Mouse (Mus musculus) intestine, embryonic 16.5 days (tissue): ENCODE measurements at regions not wholly inside any gene's neighbourhood (a gene's known extent, or its start where the extent isn't known, plus 50 kb on each side); places are given as distances from the start of the nearest gene placed in this dataset.

Source experiments
- ATAC-seq: fragments of 200-750 bp; cut with Nextera tagmentation; 2 replicates; pipeline ENCODE4 v1.8.0; 2017; ENCODE audit warnings: moderate TSS enrichment, moderate library complexity
- H3K27ac ChIP-seq: fragments of 300-500 bp; sonication (generic); 2 replicates; pipeline ENCODE4 v1.5.1; 2014; ENCODE audit warnings: mild to moderate bottlenecking, low read length
- H3K27me3 ChIP-seq: fragments of 300-500 bp; sonication (generic); replicated peaks from 2 replicates; pipeline ENCODE4 v1.6.1; 2014; ENCODE audit warnings: low read length, control low read depth, mixed read lengths; ENCODE audit not compliant: control insufficient read depth, insufficient read depth
- H3K36me3 ChIP-seq: fragments of 300-500 bp; sonication (generic); 2 replicates; pipeline ENCODE4 v1.6.1; 2014; ENCODE audit warnings: low read length, control low read depth; ENCODE audit not compliant: control insufficient read depth, insufficient read depth
- H3K4me1 ChIP-seq: fragments of 300-500 bp; sonication (generic); 2 replicates; pipeline ENCODE4 v1.6.1; 2014; ENCODE audit warnings: low read length, control low read depth, mixed read lengths; ENCODE audit not compliant: control insufficient read depth, insufficient read depth
- H3K4me2 ChIP-seq: fragments of 300-500 bp; sonication (generic); 2 replicates; pipeline ENCODE4 v1.6.1; 2014; ENCODE audit warnings: low read depth, low read length, control low read depth
- H3K4me3 ChIP-seq: fragments of 300-500 bp; sonication (generic); 2 replicates; pipeline ENCODE4 v1.5.1; 2014; ENCODE audit warnings: mild to moderate bottlenecking, low read length
- H3K9ac ChIP-seq: fragments of 300-500 bp; sonication (generic); 2 replicates; pipeline ENCODE4 v1.6.1; 2014; ENCODE audit warnings: low read depth, low read length
- H3K9me3 ChIP-seq: fragments of 300-500 bp; sonication (generic); 2 replicates; pipeline ENCODE4 v1.6.1; 2016; ENCODE audit warnings: low read length, control low read depth; ENCODE audit not compliant: control insufficient read depth
- WGBS: fragments of 180-500 bp; shearing (Covaris S2); extraction: QIAGEN DNeasy Blood & Tissue Kit; methylation state at CpG from one replicate; pipeline ENCODE4 v1.1.7; 2014; 5-methylcytosine and 5-hydroxymethylcytosine counted together

- Histone ChIP-seq H3K36me3 (no peaks in the 10 kb centered on the region), H3K9me3 (0 out of 2 replicates have a peak, but pooled peaks cover under 1% of the 10 kb centered on the region), H3K4me1 (0 out of 2 replicates have a peak, but pooled peaks cover 3% of the 10 kb centered on the region), H3K4me2 (no peak overlapping the region), H3K4me3 (no peak overlapping the region), H3K27me3 (no peaks in the 10 kb centered on the region), H3K27ac (no peak overlapping the region), H3K9ac (no peak overlapping the region)
- ATAC-seq: no peak
- WGBS: 25% methylated on average over 9 of the region's 9 CpGs
These were observed 145.4 kb upstream of the Cops8 start for GRCm38 (mm10) chr1:90457396-90457795.

GRCm38 (mm10) chr1:90458176-90458575 lies 144.6 kb upstream of the Cops8 start:
- Histone ChIP-seq H3K9me3 (0 out of 2 replicates have a peak, but pooled peaks cover 3% of the 10 kb centered on the region), H3K4me1 (0 out of 2 replicates have a peak, but pooled peaks cover 3% of the 10 kb centered on the region), H3K36me3 (no peaks in the 10 kb centered on the region), H3K27ac (no peak overlapping the region), H3K4me2 (no peak overlapping the region), H3K27me3 (no peaks in the 10 kb centered on the region), H3K4me3 (no peak overlapping the region), H3K9ac (no peak overlapping the region)
- 75% methylated on average over 8 of the region's 8 CpGs for WGBS
- ATAC-seq: no peak

GRCm38 (mm10) chr1:90461699-90462098 lies 141.1 kb upstream of the Cops8 start:
- H3K9me3 ChIP-seq: 0 out of 2 replicates have a peak, but pooled peaks cover 3% of the 10 kb centered on the region
- H3K27ac ChIP-seq: no peak overlapping the region
- no peak overlapping the region for H3K9ac ChIP-seq
- H3K27me3 ChIP-seq: no peaks in the 10 kb centered on the region
- 86% methylated on average over 1 of the region's 1 CpGs for whole genome bisulfite sequencing
- no peaks in the 10 kb centered on the region for H3K36me3 ChIP-seq
- H3K4me2 ChIP-seq: no peak overlapping the region
- H3K4me1 ChIP-seq: 0 out of 2 replicates have a peak, but pooled peaks cover 3% of the 10 kb centered on the region
- ATAC-seq: no peak
- H3K4me3 ChIP-seq: no peak overlapping the region

GRCm38 (mm10) chr1:90463302-90463701 lies 139.5 kb upstream of the Cops8 start:
- Histone ChIP-seq H3K27me3 (no peaks in the 10 kb centered on the region), H3K36me3 (no peaks in the 10 kb centered on the region), H3K9ac (no peak overlapping the region), H3K4me2 (no peak overlapping the region), H3K4me1 (no peaks in the 10 kb centered on the region), H3K27ac (no peak overlapping the region), H3K9me3 (0 out of 2 replicates have a peak, but pooled peaks cover 3% of the 10 kb centered on the region), H3K4me3 (no peak overlapping the region)
- ATAC-seq: no peak
- WGBS: 34% methylated on average over 6 of the region's 6 CpGs

- H3K4me1 ChIP-seq: no peaks in the 10 kb centered on the region
- 70% methylated on average over 9 of the region's 9 CpGs for WGBS
- 0 out of 2 replicates have a peak, but pooled peaks cover under 1% of the 10 kb centered on the region for H3K9me3 ChIP-seq
- no peaks in the 10 kb centered on the region for H3K36me3 ChIP-seq
- H3K27ac ChIP-seq: no peak overlapping the region
- no peaks in the 10 kb centered on the region for H3K27me3 ChIP-seq
- no peak for ATAC-seq
- H3K4me2 ChIP-seq: no peak overlapping the region
- no peak overlapping the region for H3K9ac ChIP-seq
- no peak overlapping the region for H3K4me3 ChIP-seq
These were observed 135.1 kb upstream of the Cops8 start for GRCm38 (mm10) chr1:90467646-90468045.

- Histone ChIP-seq H3K4me3 (no peak overlapping the region), H3K27me3 (no peaks in the 10 kb centered on the region), H3K4me2 (no peak overlapping the region), H3K27ac (no peak overlapping the region), H3K4me1 (no peaks in the 10 kb centered on the region), H3K36me3 (no peaks in the 10 kb centered on the region), H3K9me3 (no peaks in the 10 kb centered on the region), H3K9ac (no peak overlapping the region)
- ATAC-seq: no peak
- WGBS: 56% methylated on average over 10 of the region's 10 CpGs
These were observed 131.8 kb upstream of the Cops8 start for GRCm38 (mm10) chr1:90470996-90471395.

GRCm38 (mm10) chr1:90471806-90472205 lies 131.0 kb upstream of the Cops8 start:
- Histone ChIP-seq H3K27me3 (no peaks in the 10 kb centered on the region), H3K36me3 (no peaks in the 10 kb centered on the region), H3K9ac (no peak overlapping the region), H3K27ac (no peak overlapping the region), H3K4me2 (no peak overlapping the region), H3K4me3 (no peak overlapping the region), H3K4me1 (peaks cover under 1% of the 10 kb centered on the region; the same call in 1 of the 2 replicates), H3K9me3 (no peaks in the 10 kb centered on the region)
- 96% methylated on average over 13 of the region's 13 CpGs for WGBS
- ATAC-seq: no peak

- no peak for ATAC-seq
- no peak overlapping the region for H3K4me2 ChIP-seq
- no peak overlapping the region for H3K27ac ChIP-seq
- peaks cover 3% of the 10 kb centered on the region; the same call in 1 of the 2 replicates for H3K4me1 ChIP-seq
- H3K27me3 ChIP-seq: no peaks in the 10 kb centered on the region
- H3K36me3 ChIP-seq: no peaks in the 10 kb centered on the region
- H3K4me3 ChIP-seq: no peak overlapping the region
- WGBS: 74% methylated on average over 10 of the region's 10 CpGs
- H3K9ac ChIP-seq: no peak overlapping the region
- H3K9me3 ChIP-seq: no peaks in the 10 kb centered on the region
These were observed 127.5 kb upstream of the Cops8 start for GRCm38 (mm10) chr1:90475060-90475813.

- Histone ChIP-seq H3K4me1 (peaks cover 3% of the 10 kb centered on the region; the same call in 1 of the 2 replicates), H3K27ac (no peak overlapping the region), H3K27me3 (no peaks in the 10 kb centered on the region), H3K4me2 (no peak overlapping the region), H3K36me3 (no peaks in the 10 kb centered on the region), H3K9me3 (no peaks in the 10 kb centered on the region), H3K4me3 (no peak overlapping the region), H3K9ac (no peak overlapping the region)
- no peak for ATAC-seq
- 30% methylated on average over 9 of the region's 9 CpGs for WGBS
These were observed 126.1 kb upstream of the Cops8 start for GRCm38 (mm10) chr1:90476556-90477243.
